Mouse (Mus musculus) common myeloid progenitor, adult 5-6 weeks (primary cell): Measurements from ENCODE around the gene Ptprg. TPM values are rescaled to one million over a fixed set of nuclear protein-coding genes. Genes with fewer than 3 reads are reported as not detected.

ENCODE experiments used
- ATAC-seq: replicated peaks from 2 replicates; pipeline ENCODE4 v1.8.0; 2016; ENCODE audit warnings: low read depth, mild to moderate bottlenecking, moderate TSS enrichment, inconsistent platforms; ENCODE audit not compliant: poor library complexity, severe bottlenecking
- total RNA-seq: library from RNA; stranded (forward); fragments of 200-1000, 187-1606 nt; gene quantifications from 2 replicates; pipeline ENCODE4 v1.2.3, GENCODE M21; 2017

Ptprg gene
- total RNA-seq, 1 experiment from 2014 or later, result not detected

- no peak for ATAC-seq
Observed at GRCm38 (mm10) chr14:11563656-11564055, 10.3 kb downstream of the Ptprg start.

- no peak for ATAC-seq
Observed at GRCm38 (mm10) chr14:11564456-11564855, 11.1 kb downstream of the Ptprg start.

GRCm38 (mm10) chr14:11565283-11565682 lies 12.0 kb downstream of the Ptprg start:
- no peak for ATAC-seq

GRCm38 (mm10) chr14:11569734-11570133 lies 16.4 kb downstream of the Ptprg start:
- ATAC-seq, result no peak

GRCm38 (mm10) chr14:11571766-11572394 lies 18.5 kb downstream of the Ptprg start:
- ATAC-seq, result no peak

GRCm38 (mm10) chr14:11572395-11572784 lies 19.1 kb downstream of the Ptprg start:
- ATAC-seq, result no peak

GRCm38 (mm10) chr14:11573710-11574109 lies 20.4 kb downstream of the Ptprg start:
- no peak for ATAC-seq

GRCm38 (mm10) chr14:11577276-11577909 lies 24.1 kb downstream of the Ptprg start:
- ATAC-seq, result no peak

- no peak for ATAC-seq
Observed at GRCm38 (mm10) chr14:11577910-11578309, 24.6 kb downstream of the Ptprg start.

GRCm38 (mm10) chr14:11578492-11578967 lies 25.2 kb downstream of the Ptprg start:
- ATAC-seq, result no peak

GRCm38 (mm10) chr14:11579950-11580349 lies 26.6 kb downstream of the Ptprg start:
- no peak for ATAC-seq

- ATAC-seq, result no peak
Observed at GRCm38 (mm10) chr14:11584263-11584662, 30.9 kb downstream of the Ptprg start.

- ATAC-seq, result no peak
Observed at GRCm38 (mm10) chr14:11584929-11585633, 31.7 kb downstream of the Ptprg start.

- no peak for ATAC-seq
Observed at GRCm38 (mm10) chr14:11590387-11590786, 37.1 kb downstream of the Ptprg start.

GRCm38 (mm10) chr14:11592650-11593049 lies 39.3 kb downstream of the Ptprg start:
- ATAC-seq, result no peak

GRCm38 (mm10) chr14:11594336-11594735 lies 41.0 kb downstream of the Ptprg start:
- no peak for ATAC-seq

- ATAC-seq, result no peak
Observed at GRCm38 (mm10) chr14:11604133-11604865, 51.0 kb downstream of the Ptprg start.

- no peak for ATAC-seq
Observed at GRCm38 (mm10) chr14:11608366-11608765, 55.0 kb downstream of the Ptprg start.

- no peak for ATAC-seq
Observed at GRCm38 (mm10) chr14:11609857-11610582, 56.7 kb downstream of the Ptprg start.

- ATAC-seq, result no peak
Observed at GRCm38 (mm10) chr14:11612426-11612825, 59.1 kb downstream of the Ptprg start.
